Mouse (Mus musculus): ENCODE results near the gene Gm45717. TPM values are rescaled to one million over a fixed set of nuclear protein-coding genes. Genes with fewer than 3 reads are reported as not detected.

Gm45717 gene
- polyA plus RNA-seq, 1 experiment = 1.2 TPM

GRCm38 (mm10) chr7:140912293-140912692, 43.4 kb downstream of the Gm45717 start:
- TF ChIP-seq POLR2A (IDR thresholded peaks at IDR 0.05; ENCODE audit: borderline replicate concordance, low read depth, low read length) (no peak), CTCF (IDR thresholded peaks at IDR 0.05; ENCODE audit: low read depth, low read length) (no peak)
- H3K4me1 ChIP-seq (ENCODE audit: control insufficient read depth, insufficient read depth, low read length) = peaks cover 10% of the 10 kb centered on the region
- H3K27ac ChIP-seq (ENCODE audit: insufficient read depth, low read depth, low read length) = no peak overlapping the region
- no peak overlapping the region for H3K4me3 ChIP-seq (ENCODE audit: insufficient read depth, low read length)

GRCm38 (mm10) chr7:140908634-140909107, 47.1 kb downstream of the Gm45717 start:
- Histone ChIP-seq H3K4me1 (ENCODE audit: control insufficient read depth, insufficient read depth, low read length) (peaks cover 8% of the 10 kb centered on the region), H3K4me3 (ENCODE audit: insufficient read depth, low read length) (peak overlapping the region; percentile 51), H3K27ac (ENCODE audit: insufficient read depth, low read depth, low read length) (no peak overlapping the region)
- TF ChIP-seq CTCF (IDR thresholded peaks at IDR 0.05; ENCODE audit: low read depth, low read length) = peak; percentile 68
- no peak for TF ChIP-seq POLR2A (IDR thresholded peaks at IDR 0.05; ENCODE audit: borderline replicate concordance, low read depth, low read length)

- TF ChIP-seq CTCF (IDR thresholded peaks at IDR 0.05; ENCODE audit: low read depth, low read length) (no peak), POLR2A (IDR thresholded peaks at IDR 0.05; ENCODE audit: borderline replicate concordance, low read depth, low read length) (no peak)
- Histone ChIP-seq H3K27ac (ENCODE audit: insufficient read depth, low read depth, low read length) (no peak overlapping the region), H3K4me3 (ENCODE audit: insufficient read depth, low read length) (no peak overlapping the region), H3K4me1 (ENCODE audit: control insufficient read depth, insufficient read depth, low read length) (peaks cover 8% of the 10 kb centered on the region)
Measured at GRCm38 (mm10) chr7:140908181-140908580, 47.6 kb downstream of the Gm45717 start.

- Histone ChIP-seq H3K27ac (ENCODE audit: insufficient read depth, low read depth, low read length) (no peak overlapping the region), H3K4me1 (ENCODE audit: control insufficient read depth, insufficient read depth, low read length) (peaks cover 7% of the 10 kb centered on the region), H3K4me3 (ENCODE audit: insufficient read depth, low read length) (no peak overlapping the region)
- TF ChIP-seq CTCF (IDR thresholded peaks at IDR 0.05; ENCODE audit: low read depth, low read length) (no peak), POLR2A (IDR thresholded peaks at IDR 0.05; ENCODE audit: borderline replicate concordance, low read depth, low read length) (no peak)
Measured at GRCm38 (mm10) chr7:140907697-140908096, 48.0 kb downstream of the Gm45717 start.

GRCm38 (mm10) chr7:140907131-140907530, 48.6 kb downstream of the Gm45717 start:
- Histone ChIP-seq H3K4me1 (ENCODE audit: control insufficient read depth, insufficient read depth, low read length) (peaks cover 3% of the 10 kb centered on the region; the same call in 1 of the 2 replicates), H3K4me3 (ENCODE audit: insufficient read depth, low read length) (no peak overlapping the region), H3K27ac (ENCODE audit: insufficient read depth, low read depth, low read length) (no peak overlapping the region)
- TF ChIP-seq CTCF (IDR thresholded peaks at IDR 0.05; ENCODE audit: low read depth, low read length) (no peak), POLR2A (IDR thresholded peaks at IDR 0.05; ENCODE audit: borderline replicate concordance, low read depth, low read length) (no peak)

- no peak overlapping the region for H3K4me3 ChIP-seq (ENCODE audit: insufficient read depth, low read length)
- no peak overlapping the region for H3K27ac ChIP-seq (ENCODE audit: insufficient read depth, low read depth, low read length)
- peaks cover 3% of the 10 kb centered on the region; the same call in 1 of the 2 replicates for H3K4me1 ChIP-seq (ENCODE audit: control insufficient read depth, insufficient read depth, low read length)
- no peak for TF ChIP-seq CTCF (IDR thresholded peaks at IDR 0.05; ENCODE audit: low read depth, low read length)
- no peak for TF ChIP-seq POLR2A (IDR thresholded peaks at IDR 0.05; ENCODE audit: borderline replicate concordance, low read depth, low read length)
Measured at GRCm38 (mm10) chr7:140905642-140906081, 50.1 kb downstream of the Gm45717 start.

- Histone ChIP-seq H3K27ac (ENCODE audit: insufficient read depth, low read depth, low read length) (no peak overlapping the region), H3K4me1 (ENCODE audit: control insufficient read depth, insufficient read depth, low read length) (no peaks in the 10 kb centered on the region), H3K4me3 (ENCODE audit: insufficient read depth, low read length) (no peak overlapping the region)
- TF ChIP-seq CTCF (IDR thresholded peaks at IDR 0.05; ENCODE audit: low read depth, low read length) = peak; percentile 98
- no peak for TF ChIP-seq POLR2A (IDR thresholded peaks at IDR 0.05; ENCODE audit: borderline replicate concordance, low read depth, low read length)
Measured at GRCm38 (mm10) chr7:140903212-140903611, 52.5 kb downstream of the Gm45717 start.

- no peak overlapping the region for H3K27ac ChIP-seq (ENCODE audit: insufficient read depth, low read depth, low read length)
- TF ChIP-seq CTCF (IDR thresholded peaks at IDR 0.05; ENCODE audit: low read depth, low read length) (no peak), POLR2A (IDR thresholded peaks at IDR 0.05; ENCODE audit: borderline replicate concordance, low read depth, low read length) (no peak)
- no peaks in the 10 kb centered on the region for H3K4me1 ChIP-seq (ENCODE audit: control insufficient read depth, insufficient read depth, low read length)
- H3K4me3 ChIP-seq (ENCODE audit: insufficient read depth, low read length) = no peak overlapping the region
Measured at GRCm38 (mm10) chr7:140902036-140902875, 53.5 kb downstream of the Gm45717 start.

GRCm38 (mm10) chr7:140900220-140900619, 55.5 kb downstream of the Gm45717 start, which contains the start of gene Cox8b:
TSS of gene Cox8b (minus strand) at chr7:140900446.
- H3K4me3 ChIP-seq (ENCODE audit: insufficient read depth, low read length) = no peak within 1 kb of the TSS
- no peaks in the 10 kb centered on the region for H3K4me1 ChIP-seq (ENCODE audit: control insufficient read depth, insufficient read depth, low read length)
- H3K27ac ChIP-seq (ENCODE audit: insufficient read depth, low read depth, low read length) = no peak within 1 kb of the TSS
- TF ChIP-seq POLR2A (IDR thresholded peaks at IDR 0.05; ENCODE audit: borderline replicate concordance, low read depth, low read length) = no peak
- no peak for TF ChIP-seq CTCF (IDR thresholded peaks at IDR 0.05; ENCODE audit: low read depth, low read length)

Other genes starting within 250 kb of the Gm45717 start
- gene Cyp2e1, start 192.2 kb downstream of the Gm45717 start, polyA plus RNA-seq (2012; ENCODE audit: insufficient read depth, insufficient read length, missing spikeins) = not detected in 2 replicates
- not detected in 2 replicates for gene Syce1, start 168.1 kb downstream of the Gm45717 start, polyA plus RNA-seq (2012; ENCODE audit: insufficient read depth, insufficient read length, missing spikeins)
- 0.19 and 0.20 TPM in 2 replicates for gene Zfp941, start 133.8 kb downstream of the Gm45717 start, polyA plus RNA-seq (2012; ENCODE audit: insufficient read depth, insufficient read length, missing spikeins)
- not detected in 2 replicates for gene Urah, start 120.9 kb downstream of the Gm45717 start, polyA plus RNA-seq (2012; ENCODE audit: insufficient read depth, insufficient read length, missing spikeins)
- not detected in 2 replicates for gene Scgb1c1, start 110.4 kb downstream of the Gm45717 start, polyA plus RNA-seq (2012; ENCODE audit: insufficient read depth, insufficient read length, missing spikeins)
- not detected in 2 replicates for gene Odf3, start 108.1 kb downstream of the Gm45717 start, polyA plus RNA-seq (2012; ENCODE audit: insufficient read depth, insufficient read length, missing spikeins)
- not detected in 2 replicates for gene Gm45785, start 99.6 kb downstream of the Gm45717 start, polyA plus RNA-seq (2012; ENCODE audit: insufficient read depth, insufficient read length, missing spikeins)
- 58.2 and 61.2 TPM in 2 replicates for gene Ric8a, start 99.0 kb downstream of the Gm45717 start, polyA plus RNA-seq (2012; ENCODE audit: insufficient read depth, insufficient read length, missing spikeins)
- gene Bet1l, start 98.4 kb downstream of the Gm45717 start, polyA plus RNA-seq (2012; ENCODE audit: insufficient read depth, insufficient read length, missing spikeins) = 21.1 and 29.7 TPM in 2 replicates
- gene Psmd13, start 74.0 kb downstream of the Gm45717 start, polyA plus RNA-seq (2012; ENCODE audit: insufficient read depth, insufficient read length, missing spikeins) = 120 and 121 TPM in 2 replicates
- 16.2 and 20.1 TPM in 2 replicates for gene Sirt3, start 73.6 kb downstream of the Gm45717 start, polyA plus RNA-seq (2012; ENCODE audit: insufficient read depth, insufficient read length, missing spikeins)
- gene Cox8b, start 55.5 kb downstream of the Gm45717 start, polyA plus RNA-seq (2012; ENCODE audit: insufficient read depth, insufficient read length, missing spikeins) = 2.2 TPM in 1 of 2 replicates, not detected in the other
- not detected in 2 replicates for gene Nlrp6, start 35.0 kb downstream of the Gm45717 start, polyA plus RNA-seq (2012; ENCODE audit: insufficient read depth, insufficient read length, missing spikeins)
- gene Pgghg, start 14.5 kb downstream of the Gm45717 start, polyA plus RNA-seq (2012; ENCODE audit: insufficient read depth, insufficient read length, missing spikeins) = 11.5 and 13.8 TPM in 2 replicates
- 1.8 and 1.9 TPM in 2 replicates for gene Ifitm5, start 5.6 kb downstream of the Gm45717 start, polyA plus RNA-seq (2012; ENCODE audit: insufficient read depth, insufficient read length, missing spikeins)
- 1,477 and 1,645 TPM in 2 replicates for gene Ifitm2, start 50 bp upstream of the Gm45717 start, polyA plus RNA-seq (2012; ENCODE audit: insufficient read depth, insufficient read length, missing spikeins)
- gene Ifitm1, start 11.3 kb upstream of the Gm45717 start, polyA plus RNA-seq (2012; ENCODE audit: insufficient read depth, insufficient read length, missing spikeins) = 31.2 and 38.0 TPM in 2 replicates
- gene Ifitm3, start 54.8 kb upstream of the Gm45717 start, polyA plus RNA-seq (2012; ENCODE audit: insufficient read depth, insufficient read length, missing spikeins) = 1,636 and 1,773 TPM in 2 replicates
- gene Ifitm6, start 62.0 kb upstream of the Gm45717 start, polyA plus RNA-seq (2012; ENCODE audit: insufficient read depth, insufficient read length, missing spikeins) = 31.9 and 45.4 TPM in 2 replicates
- not detected in 2 replicates for gene Gm17387, start 73.2 kb upstream of the Gm45717 start, polyA plus RNA-seq (2012; ENCODE audit: insufficient read depth, insufficient read length, missing spikeins)
- gene B4galnt4, start 105.2 kb upstream of the Gm45717 start, polyA plus RNA-seq (2012; ENCODE audit: insufficient read depth, insufficient read length, missing spikeins) = not detected in 2 replicates
- gene Pkp3, start 122.3 kb upstream of the Gm45717 start, polyA plus RNA-seq (2012; ENCODE audit: insufficient read depth, insufficient read length, missing spikeins) = not detected in 2 replicates
- gene Sigirr, start 144.6 kb upstream of the Gm45717 start, polyA plus RNA-seq (2012; ENCODE audit: insufficient read depth, insufficient read length, missing spikeins) = 1.6 and 3.9 TPM in 2 replicates
- gene Ano9, start 161.9 kb upstream of the Gm45717 start, polyA plus RNA-seq (2012; ENCODE audit: insufficient read depth, insufficient read length, missing spikeins) = not detected in 2 replicates
- 20.7 and 21.5 TPM in 2 replicates for gene Ptdss2, start 166.4 kb upstream of the Gm45717 start, polyA plus RNA-seq (2012; ENCODE audit: insufficient read depth, insufficient read length, missing spikeins)
- gene Rnh1, start 216.9 kb upstream of the Gm45717 start, polyA plus RNA-seq (2012; ENCODE audit: insufficient read depth, insufficient read length, missing spikeins) = 131 and 141 TPM in 2 replicates
- gene Hras, start 238.1 kb upstream of the Gm45717 start, polyA plus RNA-seq (2012; ENCODE audit: insufficient read depth, insufficient read length, missing spikeins) = 29.7 and 36.1 TPM in 2 replicates
- gene Lrrc56, start 238.2 kb upstream of the Gm45717 start, polyA plus RNA-seq (2012; ENCODE audit: insufficient read depth, insufficient read length, missing spikeins) = 3.4 and 4.1 TPM in 2 replicates

Data from bone marrow macrophage, adult 2 months (primary cell).